Mouse (Mus musculus): Measurements from ENCODE around the gene Dna2.

GRCm38 (mm10) chr10:62993991-62994390, 47.2 kb downstream of the Dna2 start:
- TF ChIP-seq CTCF (IDR thresholded peaks at IDR 0.05; ENCODE audit: low read depth) (no peak), EP300 (IDR thresholded peaks at IDR 0.05; ENCODE audit: low read depth) (no peak)

Data from liver, embryonic 14.5 days (tissue).